Mouse (Mus musculus) gastrocnemius, adult 2 months (tissue): ENCODE measurements around the gene Skint8. TPM values are rescaled to one million over a fixed set of nuclear protein-coding genes. Genes with fewer than 3 reads are reported as not detected.
"Not testable (repeated sequence)": the region's sequence is repeated elsewhere in the genome, so short reads cannot be mapped to it uniquely, and the experiment has no call there.

Experiments
- DNase-seq: peaks from one replicate; pipeline ENCODE4 v3.0.0; 2022
- H3K27ac ChIP-seq: fragments of 200-600 bp; 2 replicates; pipeline ENCODE4 v1.8.1; 2022; ENCODE audit warnings: mild to moderate bottlenecking
- H3K4me3 ChIP-seq: fragments of 200-600 bp; 2 replicates; pipeline ENCODE4 v1.8.1; 2022; ENCODE audit warnings: mild to moderate bottlenecking, moderate library complexity
- CTCF ChIP-seq: fragments of 200-600 bp; IDR thresholded peaks from 2 replicates; pipeline ENCODE4 v1.8.1; 2022; ENCODE audit warnings: antibody characterized with exemption, mild to moderate bottlenecking, moderate library complexity
- intact Hi-C: fragments of 180-260 bp; cut with DNase I; formaldehyde crosslinking; loops from one replicate; pipeline ENCODE4 v1.15.1; 2025
- long read RNA-seq, 2 experiments: library from polyadenylated mRNA; stranded (forward); transcript quantifications; one replicate each; pipeline ENCODE4 v2.0.0; 2021
- total RNA-seq, 2 experiments: library from RNA; stranded (reverse); gene quantifications; 2 replicates each; pipeline ENCODE4 v1.2.3; 2021

The Skint8 gene
- total RNA-seq: not detected
- long read RNA-seq, experiment 1: 0 reads
- long read RNA-seq, experiment 2: 0 reads

DNA sequence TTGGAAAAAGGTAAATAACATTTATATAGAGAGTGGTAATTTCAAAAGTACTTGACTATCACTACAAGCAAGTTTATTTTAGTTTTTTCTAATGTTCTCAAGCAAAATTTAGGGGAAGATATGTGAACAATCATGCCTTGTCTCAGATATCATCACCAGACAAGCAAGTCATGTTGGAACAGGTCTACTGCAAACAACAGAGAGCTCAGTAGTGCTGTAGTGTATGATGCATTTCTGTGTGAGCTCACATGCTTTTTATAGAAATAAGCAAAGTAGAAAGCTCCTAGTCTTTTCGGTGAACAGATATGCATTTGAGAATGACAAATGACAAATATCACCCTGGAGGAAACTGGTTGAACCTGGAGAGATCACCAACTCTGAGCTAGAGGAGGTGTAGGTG lies at the start of gene Skint8:
TSS of gene Skint8 (plus strand) at position 301 of the 400 bp plus-strand sequence.
- Histone ChIP-seq H3K27ac (no peak within 1 kb of the TSS), H3K4me3 (no peak within 1 kb of the TSS)
- no peak for DNase-seq
- intact Hi-C loops: no loop called here
- no peak for TF ChIP-seq CTCF

DNA sequence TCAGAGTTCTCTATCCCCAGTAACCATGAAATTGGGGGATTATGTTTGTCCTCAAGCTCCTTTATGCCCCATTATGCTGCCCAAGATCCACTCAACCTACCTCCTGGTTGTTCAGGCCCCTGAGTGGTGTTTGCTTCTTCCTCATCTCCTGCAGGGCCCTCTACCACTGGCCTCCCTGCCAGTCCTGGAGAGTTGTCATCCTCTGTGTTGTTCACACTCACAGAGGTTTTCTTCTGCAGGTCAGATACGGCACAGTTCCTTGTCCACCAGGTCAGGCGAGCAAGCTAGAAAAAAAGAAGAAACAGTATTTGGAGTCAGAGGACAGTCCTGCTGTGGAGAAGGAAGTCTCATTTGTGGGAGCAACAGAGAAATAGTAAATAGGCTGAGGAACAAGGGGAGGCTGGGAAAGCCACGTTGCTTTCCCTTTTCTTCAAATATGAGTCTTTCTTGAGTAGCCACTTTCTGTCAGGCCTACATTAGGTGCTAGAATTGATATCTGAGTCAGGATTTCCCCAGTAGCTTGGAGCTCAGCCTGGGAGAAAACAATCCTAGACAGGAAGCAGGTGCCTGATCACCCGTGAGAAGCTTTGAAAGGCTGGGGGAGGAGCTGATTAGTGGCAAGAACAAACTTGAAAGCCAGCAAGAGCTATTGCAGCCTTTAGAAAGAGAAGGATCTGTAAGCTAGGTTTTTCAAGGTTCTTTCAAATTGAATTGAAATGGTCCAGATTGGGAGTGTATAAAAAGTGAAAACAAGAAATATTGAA lies 38.9 kb upstream of the Skint8 start:
- Histone ChIP-seq H3K27ac (no peak overlapping the region), H3K4me3 (no peak overlapping the region)
- TF ChIP-seq CTCF: no peak
- intact Hi-C loops: no loop called here
- no peak for DNase-seq

DNA sequence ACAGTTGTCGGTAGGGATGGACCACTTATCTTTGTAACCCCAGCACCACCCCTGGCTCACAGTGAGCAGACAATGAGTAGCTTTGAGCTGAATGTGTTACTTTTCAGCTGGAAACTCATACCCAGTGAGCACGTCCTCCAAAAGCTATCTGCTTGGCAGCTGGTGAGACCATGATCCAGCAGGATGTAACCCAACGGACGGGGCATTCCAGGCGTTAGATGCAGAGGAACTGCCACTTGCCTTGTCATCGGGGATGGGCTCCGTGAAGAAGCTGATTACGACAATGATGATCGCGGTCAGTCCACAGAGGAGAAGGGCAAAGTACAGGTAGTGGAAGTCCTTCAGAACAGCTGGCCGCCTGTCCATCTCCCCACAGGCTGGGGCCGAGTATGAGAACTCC lies 35.6 kb upstream of the Skint8 start:
- DNase-seq: no peak
- TF ChIP-seq CTCF: no peak
- Histone ChIP-seq H3K4me3 (no peak overlapping the region), H3K27ac (no peak overlapping the region)
- intact Hi-C loops: no loop called here

DNA sequence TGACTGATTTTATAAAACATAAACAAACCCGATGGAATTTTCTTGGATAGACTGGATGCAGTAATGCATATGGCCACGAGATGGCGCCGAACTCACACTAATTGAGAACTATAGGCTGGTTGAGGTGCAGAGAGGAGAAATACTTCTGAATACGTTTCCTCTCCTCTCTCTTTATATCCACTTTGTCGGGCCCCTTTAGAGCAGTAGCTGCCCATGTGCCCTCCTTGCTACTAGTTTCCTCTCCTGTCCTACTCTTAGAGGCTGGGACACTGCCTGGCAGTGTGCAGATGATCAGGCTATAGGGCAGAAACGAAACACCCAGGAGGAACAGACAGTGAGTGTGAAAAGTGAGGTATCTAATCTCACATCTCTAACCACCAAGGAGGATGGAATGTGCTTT lies 33.2 kb upstream of the Skint8 start:
- H3K27ac ChIP-seq: no peak overlapping the region
- intact Hi-C loops: no loop called here
- peak overlapping the region; percentile 67 for H3K4me3 ChIP-seq
- peak; percentile 82 for TF ChIP-seq CTCF
- peak; percentile 50 for DNase-seq

DNA sequence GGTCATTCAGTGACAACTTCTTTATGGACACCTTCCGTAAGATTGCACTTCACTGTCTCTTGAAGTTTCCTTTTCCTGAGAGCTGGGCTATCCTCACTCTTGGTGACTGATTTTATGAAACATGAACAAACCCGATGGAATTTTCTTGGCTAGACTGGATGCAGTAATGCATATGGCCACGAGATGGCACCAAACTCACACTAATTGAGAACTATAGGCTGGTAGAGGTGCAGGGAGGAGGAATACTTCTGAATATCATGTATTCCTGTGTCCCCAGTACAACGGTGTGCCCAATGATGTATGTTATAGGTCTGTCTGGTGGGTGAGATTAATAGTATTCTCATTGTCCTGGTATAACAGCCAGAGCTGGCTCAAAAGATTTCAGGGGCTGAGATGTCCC lies 32.6 kb upstream of the Skint8 start:
- intact Hi-C loops: no loop called here
- DNase-seq: peak; percentile 64
- peak; percentile 89 for TF ChIP-seq CTCF
- Histone ChIP-seq H3K27ac (no peak overlapping the region), H3K4me3 (peak overlapping the region; percentile 67)

DNA sequence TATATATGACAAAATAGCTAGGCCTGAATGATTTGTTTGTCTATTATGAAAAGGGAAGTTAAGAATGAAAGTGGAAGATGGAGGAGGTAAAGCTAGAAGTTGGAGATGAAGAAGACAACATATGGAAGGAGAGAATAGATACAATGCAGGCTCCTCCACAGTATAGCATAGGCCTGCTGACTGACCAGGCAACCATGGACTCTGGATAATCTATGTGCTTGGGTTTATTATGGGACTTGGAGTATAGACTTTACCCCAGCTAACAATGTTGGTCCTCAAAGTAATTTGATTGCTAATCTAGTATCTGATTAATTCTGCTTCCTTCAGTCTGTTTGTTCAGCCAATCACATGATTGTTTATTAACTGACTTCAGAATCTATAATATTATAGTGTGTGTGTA lies 27.1 kb upstream of the Skint8 start:
- Histone ChIP-seq H3K4me3 (no peak overlapping the region), H3K27ac (no peak overlapping the region)
- TF ChIP-seq CTCF: no peak
- intact Hi-C loops: no loop called here
- no peak for DNase-seq

DNA sequence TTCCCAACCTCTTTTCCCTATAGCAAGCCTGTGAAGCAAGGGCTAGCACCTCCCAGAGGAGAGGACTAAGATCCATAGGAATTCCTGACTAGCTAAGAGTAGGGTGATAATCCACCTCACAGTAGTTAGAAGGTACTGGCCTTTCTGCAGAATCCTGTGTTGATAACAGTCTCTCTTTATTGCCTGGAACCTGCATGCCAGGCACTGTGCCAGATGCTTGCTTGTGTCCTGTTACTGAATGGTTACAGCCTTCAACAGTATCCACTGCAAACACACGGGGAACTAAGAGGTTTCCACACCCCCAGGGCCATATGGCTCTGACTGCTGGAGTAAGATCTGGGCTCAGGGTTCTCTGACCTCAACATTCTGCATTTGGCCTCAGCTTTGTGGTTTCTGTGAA lies 21.4 kb upstream of the Skint8 start:
- no peak overlapping the region for H3K4me3 ChIP-seq
- intact Hi-C loops: no loop called here
- no peak for TF ChIP-seq CTCF
- DNase-seq: no peak
- no peak overlapping the region for H3K27ac ChIP-seq

DNA sequence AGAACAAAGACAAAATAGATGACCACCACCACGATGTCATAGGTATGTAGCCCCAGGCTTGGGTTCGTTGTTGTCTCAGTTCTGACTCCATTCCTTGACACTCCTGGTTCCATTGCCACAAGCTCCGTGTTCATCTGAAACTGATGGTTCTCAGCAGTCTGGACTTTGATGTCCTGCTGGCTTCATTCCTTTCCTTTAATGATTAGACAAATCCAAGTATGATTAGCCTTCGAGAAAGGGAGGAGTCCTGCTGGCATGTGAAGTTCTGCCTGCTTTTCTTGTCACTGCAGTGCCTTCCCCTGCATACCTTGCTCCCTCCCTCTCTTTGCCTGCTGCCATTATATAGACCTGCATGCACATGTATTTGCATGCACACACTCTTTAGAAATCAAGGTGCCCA lies 20.6 kb upstream of the Skint8 start:
- H3K4me3 ChIP-seq: no peak overlapping the region
- no peak overlapping the region for H3K27ac ChIP-seq
- intact Hi-C loops: no loop called here
- no peak for DNase-seq
- TF ChIP-seq CTCF: no peak

DNA sequence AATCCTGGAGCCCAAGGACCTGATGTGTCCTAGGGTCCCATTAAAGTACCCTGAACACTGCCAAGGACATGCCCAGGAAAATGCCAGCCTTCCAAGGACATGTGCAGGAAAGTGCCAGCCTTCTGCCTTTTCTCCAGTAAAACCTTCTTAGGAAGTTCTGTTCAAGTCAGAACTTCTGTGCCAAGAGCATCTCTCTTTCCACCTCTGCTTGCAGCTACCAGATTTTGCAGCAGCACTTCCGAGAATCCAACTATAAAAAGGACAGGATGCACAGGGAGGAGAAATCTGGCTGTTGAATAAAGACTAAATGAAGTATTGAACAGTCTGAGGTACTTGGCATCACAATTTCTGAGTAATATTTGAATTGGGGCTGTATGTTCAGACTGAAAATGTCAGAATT lies 18.7 kb upstream of the Skint8 start:
- DNase-seq, intact Hi-C loops, H3K4me3 ChIP-seq, H3K27ac ChIP-seq: not testable (repeated sequence)

DNA sequence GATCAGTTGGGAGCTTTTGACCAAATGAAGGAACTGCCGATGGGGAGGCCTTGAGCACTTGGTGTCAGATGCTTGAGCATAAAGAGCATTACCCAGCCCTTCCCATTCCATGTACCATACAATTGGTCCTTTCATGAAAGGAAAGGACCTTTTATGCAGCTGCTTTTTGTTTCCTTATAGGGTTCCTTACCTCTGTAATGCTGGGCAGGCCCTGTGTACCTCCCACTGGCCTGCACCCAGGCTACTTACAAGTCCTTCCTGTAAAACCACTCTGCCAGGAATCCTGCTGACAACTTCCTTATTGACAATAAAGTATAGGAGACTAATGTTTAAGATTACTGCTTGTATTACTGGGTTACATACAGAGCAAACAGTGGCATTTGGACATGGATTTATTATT lies 17.7 kb upstream of the Skint8 start:
- H3K4me3 ChIP-seq: no peak overlapping the region
- no peak for DNase-seq
- H3K27ac ChIP-seq: no peak overlapping the region
- intact Hi-C loops: no loop called here
- no peak for TF ChIP-seq CTCF

DNA sequence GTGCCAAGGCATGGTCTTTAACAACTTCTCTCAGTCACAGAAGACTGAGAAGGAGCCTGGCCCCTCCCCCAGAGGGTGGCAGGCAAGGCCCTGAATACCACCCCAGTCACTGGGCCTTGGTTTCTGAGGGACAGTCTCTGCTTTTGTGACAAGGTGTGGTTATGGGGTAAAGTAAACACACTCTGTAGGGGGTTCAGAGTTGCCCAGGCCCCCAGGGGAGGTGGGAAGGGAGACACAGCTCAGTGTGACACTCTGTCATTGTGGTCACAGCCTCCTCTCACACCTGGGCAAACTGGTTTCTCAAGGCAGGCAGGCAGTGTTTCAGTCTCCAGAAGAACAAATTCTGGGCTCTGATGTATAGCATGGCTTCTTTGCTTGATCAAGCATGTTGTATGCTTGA lies 16.4 kb upstream of the Skint8 start, which contains the start of gene Slc5a9:
TSS of gene Slc5a9 (minus strand) at position 144 of the 400 bp plus-strand sequence.
- Histone ChIP-seq H3K4me3 (no peak within 1 kb of the TSS), H3K27ac (no peak within 1 kb of the TSS)
- TF ChIP-seq CTCF: no peak
- intact Hi-C loops: no loop called here
- no peak for DNase-seq

DNA sequence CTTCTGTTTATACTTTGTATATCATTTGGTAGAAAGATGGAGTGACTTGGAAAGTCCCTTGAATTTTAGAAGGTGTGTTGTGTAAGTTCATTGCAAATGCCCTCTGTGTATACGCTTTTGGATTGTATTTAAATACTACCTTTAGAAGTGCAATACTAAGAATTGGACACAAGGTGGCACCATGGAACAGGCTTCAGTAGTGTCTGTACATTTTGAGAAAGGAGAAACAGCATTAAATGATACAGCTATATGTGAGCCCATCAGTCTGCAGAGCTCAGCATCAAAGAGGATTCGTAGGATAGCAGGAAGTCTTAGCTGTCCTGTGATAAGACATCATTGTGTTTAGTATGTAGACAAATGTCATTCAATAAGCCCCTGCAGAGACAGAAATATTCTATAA lies 11.3 kb upstream of the Skint8 start:
- Histone ChIP-seq H3K4me3 (no peak overlapping the region), H3K27ac (no peak overlapping the region)
- intact Hi-C loops: no loop called here
- peak; percentile 61 for TF ChIP-seq CTCF
- no peak for DNase-seq

DNA sequence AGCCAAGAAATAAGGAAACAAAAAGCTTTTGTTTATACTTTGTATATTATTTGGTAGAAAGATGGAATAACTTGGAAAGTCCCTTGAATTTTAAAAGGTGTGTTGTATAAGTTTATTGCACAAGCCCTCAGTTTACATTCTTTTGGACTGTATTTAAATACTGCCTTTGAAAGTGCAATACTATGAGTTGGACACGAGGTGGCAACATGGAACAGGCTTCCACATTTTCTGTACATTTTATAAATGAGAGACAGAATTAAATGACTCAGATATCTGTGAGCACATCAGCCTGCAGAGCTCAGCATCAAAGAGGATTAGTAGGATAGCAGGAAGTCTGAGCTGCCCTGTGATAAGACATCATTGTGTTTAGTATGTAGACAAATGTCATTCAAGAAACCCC lies 42.1 kb downstream of the Skint8 start:
- intact Hi-C loops: no loop called here
- no peak for DNase-seq
- no peak overlapping the region for H3K27ac ChIP-seq
- peak; percentile 14; the same call in 1 of the 2 replicates for TF ChIP-seq CTCF
- H3K4me3 ChIP-seq: no peak overlapping the region

DNA sequence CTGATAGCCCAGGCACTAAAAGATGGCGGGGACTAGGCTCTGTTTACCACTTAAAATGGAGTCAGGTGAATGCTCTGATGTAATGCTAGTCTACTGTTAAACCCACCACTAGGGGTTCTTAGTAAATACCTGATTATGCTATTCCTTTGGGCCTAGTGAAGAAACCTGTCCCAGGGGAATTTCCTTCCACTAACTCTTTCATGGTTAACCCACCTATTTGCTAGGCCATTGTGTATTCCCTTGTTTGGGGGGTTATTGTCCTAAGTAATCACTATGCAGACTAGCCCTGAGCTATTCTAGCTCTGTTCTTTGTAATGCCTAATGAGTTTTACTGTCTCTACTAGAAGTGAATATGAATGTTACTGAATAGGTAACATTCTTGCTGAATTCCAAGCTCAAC lies 44.0 kb downstream of the Skint8 start:
- DNase-seq, intact Hi-C loops, H3K27ac ChIP-seq, H3K4me3 ChIP-seq: not testable (repeated sequence)
